Mouse (Mus musculus): Measurements from ENCODE around the gene Lrrfip2. TPM values are rescaled to one million over a fixed set of nuclear protein-coding genes. Genes with fewer than 3 reads are reported as not detected.

Lrrfip2 gene
- total RNA-seq, 2 experiments from 2014 or later, result 77.9 to 138 TPM

DNA sequence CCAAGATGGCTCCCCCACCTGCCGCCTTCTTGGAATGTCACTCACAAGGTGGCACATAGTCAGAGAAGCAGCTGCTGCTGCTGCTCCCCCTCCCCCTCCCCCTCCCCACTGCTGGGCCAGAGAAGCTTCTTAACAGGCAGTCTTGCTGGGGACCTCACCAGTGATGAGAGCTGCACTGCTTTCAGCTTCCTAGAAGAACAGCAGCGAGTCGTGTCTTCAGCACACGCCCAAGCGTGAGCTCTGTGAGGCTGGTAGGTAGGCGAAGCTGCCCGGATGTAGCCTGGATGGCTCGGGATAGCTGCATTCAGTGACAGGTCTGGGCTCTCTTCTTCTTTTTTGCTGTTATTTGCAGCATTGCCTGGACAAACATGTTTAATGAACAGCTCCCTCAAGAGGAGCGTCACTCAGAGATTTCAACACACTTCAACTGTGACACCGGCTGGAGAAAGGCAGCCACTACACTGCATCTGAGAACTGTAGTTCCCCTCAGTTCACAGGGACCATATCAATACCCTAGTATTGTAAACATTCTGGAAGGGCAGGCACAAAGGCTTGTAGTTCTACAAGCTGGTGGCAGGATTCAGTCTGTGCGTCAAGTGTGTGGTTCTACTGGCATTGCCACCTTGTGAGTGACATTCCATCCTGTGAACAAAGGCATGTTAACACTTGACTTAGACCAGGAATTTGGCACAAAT, 38.5 kb downstream of the Lrrfip2 start:
- peak; percentile 69 for ATAC-seq (ENCODE audit: poor library complexity, severe bottlenecking)

DNA sequence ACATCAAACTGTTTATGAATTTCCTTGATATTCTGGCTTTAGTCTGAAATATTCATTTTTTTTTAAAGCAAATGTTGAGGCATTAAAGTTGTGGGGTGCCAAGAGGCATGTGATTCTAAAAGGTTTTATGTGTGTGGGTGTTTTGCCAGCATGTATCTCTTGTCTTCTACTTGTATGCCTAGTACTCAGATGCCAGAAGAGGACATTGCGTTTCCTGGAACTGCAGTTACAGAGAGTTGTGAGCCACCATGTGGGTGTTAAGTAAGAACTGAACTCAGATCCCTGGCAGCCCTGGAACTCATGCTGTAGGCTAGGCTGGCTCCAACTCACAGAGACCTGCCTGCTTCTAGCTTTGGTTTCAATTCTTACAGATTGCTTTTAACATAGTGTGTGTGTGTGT, 42.2 kb downstream of the Lrrfip2 start:
- no peak for ATAC-seq (ENCODE audit: poor library complexity, severe bottlenecking)

DNA sequence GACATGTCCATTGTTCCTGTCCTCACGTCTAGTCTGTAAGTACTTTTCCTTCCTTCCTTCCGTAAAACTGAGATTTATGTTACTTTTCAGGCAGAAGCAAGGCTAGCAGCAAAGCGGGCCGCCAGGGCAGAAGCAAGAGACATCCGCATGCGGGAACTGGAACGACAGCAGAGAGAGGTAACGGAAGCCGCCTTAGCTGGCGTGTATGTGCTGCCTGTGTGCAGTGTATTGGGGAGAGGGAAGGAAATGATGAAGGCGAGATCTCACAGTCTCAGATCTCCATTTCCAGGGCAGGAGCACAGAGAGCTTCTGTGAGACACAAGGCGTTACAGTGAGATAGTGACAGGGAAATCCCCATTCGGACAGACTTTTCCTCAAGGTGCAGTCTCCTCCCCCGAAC, 43.8 kb downstream of the Lrrfip2 start:
- peak; percentile 72 for ATAC-seq (ENCODE audit: poor library complexity, severe bottlenecking)

DNA sequence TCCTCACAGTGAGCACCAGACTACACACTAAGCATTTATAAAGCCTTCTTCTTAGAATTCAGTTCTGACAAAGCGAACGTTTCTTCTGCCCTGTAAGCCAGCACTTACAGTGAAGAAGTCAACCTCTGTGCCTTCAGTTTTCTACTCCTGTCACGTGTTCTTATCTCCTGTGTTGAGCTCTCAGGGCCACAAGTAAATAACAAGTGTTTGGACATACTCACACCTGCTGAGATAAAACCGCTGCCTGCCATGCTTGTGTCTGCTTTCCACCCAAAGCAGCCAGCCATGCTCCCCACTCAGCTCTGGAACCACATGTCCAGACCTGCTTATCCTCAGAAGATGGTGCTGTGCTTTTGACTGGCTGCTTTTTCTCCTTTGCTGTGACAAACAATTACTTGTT, 49.2 kb downstream of the Lrrfip2 start:
- ATAC-seq (ENCODE audit: poor library complexity, severe bottlenecking), result no peak

DNA sequence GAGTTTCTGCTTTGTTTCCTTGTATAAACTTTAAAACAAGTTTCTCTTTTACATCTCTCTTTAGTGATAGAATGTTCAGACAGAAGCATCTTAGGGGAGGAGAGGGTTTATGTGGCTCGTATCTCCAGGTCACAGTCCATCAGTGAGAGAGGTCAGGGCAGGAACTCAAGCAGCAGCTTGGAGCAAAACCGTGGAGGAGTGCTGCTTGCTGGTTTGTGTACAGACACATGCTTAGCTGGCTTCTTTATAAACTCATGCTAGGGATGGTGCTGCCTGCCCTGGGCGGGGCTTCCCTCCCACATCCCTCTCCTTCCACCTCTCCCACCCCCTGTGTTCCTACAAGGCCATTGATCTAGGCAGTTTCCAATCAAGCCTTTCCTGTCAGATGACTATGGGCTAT, 53.0 kb downstream of the Lrrfip2 start:
- ATAC-seq (ENCODE audit: poor library complexity, severe bottlenecking), result no peak

- no peak for ATAC-seq (ENCODE audit: poor library complexity, severe bottlenecking)
Measured at GRCm38 (mm10) chr9:111174071-111174470, 56.7 kb downstream of the Lrrfip2 start.

DNA sequence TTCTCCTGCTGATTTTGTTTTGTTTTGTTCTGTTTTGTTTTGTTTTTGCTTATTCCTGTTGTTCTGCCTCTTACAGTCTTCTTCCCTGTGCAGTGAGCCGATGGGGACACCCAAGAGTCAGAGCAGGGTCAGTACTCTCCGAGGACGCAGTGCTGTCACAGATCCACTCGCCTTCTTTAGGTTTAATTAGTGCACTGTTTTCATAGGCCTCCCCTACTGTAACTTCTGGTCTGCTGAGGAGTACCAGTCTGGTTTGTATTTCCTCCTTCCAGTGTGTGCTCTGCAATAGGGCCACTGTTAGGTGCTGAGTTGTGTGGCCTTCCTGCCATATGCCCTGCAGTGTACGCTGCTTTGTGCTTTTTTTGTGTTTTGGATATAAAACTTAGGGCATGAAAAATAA, 61.6 kb downstream of the Lrrfip2 start:
- ATAC-seq (ENCODE audit: poor library complexity, severe bottlenecking), result no peak

- no peak for ATAC-seq (ENCODE audit: poor library complexity, severe bottlenecking)
Measured at GRCm38 (mm10) chr9:111182176-111182575, 64.8 kb downstream of the Lrrfip2 start.

DNA sequence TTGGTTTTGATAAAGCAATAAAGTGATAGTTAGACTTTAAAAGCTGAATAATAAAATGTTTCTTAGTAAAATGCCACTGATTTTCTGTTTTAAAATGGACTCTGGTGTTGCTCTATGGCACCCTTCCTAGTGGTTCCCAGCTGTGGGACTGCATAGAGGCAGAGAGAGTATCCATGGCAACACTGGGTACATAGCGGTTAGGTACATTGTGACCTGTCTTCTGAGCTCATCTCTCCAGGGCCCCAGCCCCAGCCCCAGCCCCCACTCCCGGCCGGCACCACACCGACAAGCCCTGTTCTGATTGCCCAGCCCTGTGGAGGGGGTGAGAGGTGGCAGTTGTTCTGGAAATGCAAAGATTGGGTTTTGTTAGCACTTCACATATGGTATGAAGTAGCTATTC, 67.5 kb downstream of the Lrrfip2 start:
- ATAC-seq (ENCODE audit: poor library complexity, severe bottlenecking), result no peak

GRCm38 (mm10) chr9:111186861-111187260, 69.5 kb downstream of the Lrrfip2 start:
- ATAC-seq (ENCODE audit: poor library complexity, severe bottlenecking), result no peak

DNA sequence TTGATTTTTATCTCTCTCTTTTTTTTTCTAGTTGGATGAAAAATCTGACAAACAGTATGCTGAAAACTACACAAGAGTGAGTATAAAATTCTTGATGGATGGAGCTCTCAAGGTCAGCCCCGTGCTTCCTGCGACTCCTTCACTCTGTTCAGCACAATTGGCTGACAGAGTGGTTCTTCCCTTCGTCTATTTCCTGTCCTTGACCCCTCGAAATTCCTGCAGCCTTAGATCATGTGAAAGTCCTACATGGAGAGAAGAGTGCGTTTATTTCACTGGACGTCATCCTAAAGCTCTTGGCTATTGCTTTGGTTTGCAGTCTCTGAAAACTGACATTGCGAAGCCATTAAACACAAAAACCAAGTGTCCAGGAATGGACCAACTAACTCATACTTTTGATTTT, 71.3 kb downstream of the Lrrfip2 start:
- no peak for ATAC-seq (ENCODE audit: poor library complexity, severe bottlenecking)

GRCm38 (mm10) chr9:111193211-111193610, 75.8 kb downstream of the Lrrfip2 start:
- no peak for ATAC-seq (ENCODE audit: poor library complexity, severe bottlenecking)

- no peak for ATAC-seq (ENCODE audit: poor library complexity, severe bottlenecking)
Measured at GRCm38 (mm10) chr9:111197116-111197515, 79.7 kb downstream of the Lrrfip2 start.

DNA sequence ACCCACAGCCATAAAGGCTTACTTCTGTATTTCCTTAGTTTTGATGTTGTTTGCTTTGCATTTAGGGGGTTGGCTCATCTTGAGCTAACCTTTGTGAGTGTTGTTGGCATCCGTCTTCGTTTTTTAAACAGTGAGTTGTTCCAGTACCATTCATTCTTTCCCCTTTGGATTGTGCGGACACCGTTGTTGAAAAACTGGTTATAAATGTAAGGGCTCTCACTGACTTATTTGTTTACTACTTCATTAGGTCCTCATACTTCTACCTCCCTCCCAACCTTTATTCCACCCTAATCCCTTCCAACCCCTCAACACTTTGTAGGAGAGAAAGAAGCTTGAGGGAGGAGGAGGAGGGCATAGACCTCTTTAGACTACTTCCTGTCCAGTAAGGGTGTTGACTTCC, 80.3 kb downstream of the Lrrfip2 start:
- ATAC-seq (ENCODE audit: poor library complexity, severe bottlenecking), result no peak

GRCm38 (mm10) chr9:111198332-111198731, 80.9 kb downstream of the Lrrfip2 start:
- ATAC-seq (ENCODE audit: poor library complexity, severe bottlenecking), result no peak

DNA sequence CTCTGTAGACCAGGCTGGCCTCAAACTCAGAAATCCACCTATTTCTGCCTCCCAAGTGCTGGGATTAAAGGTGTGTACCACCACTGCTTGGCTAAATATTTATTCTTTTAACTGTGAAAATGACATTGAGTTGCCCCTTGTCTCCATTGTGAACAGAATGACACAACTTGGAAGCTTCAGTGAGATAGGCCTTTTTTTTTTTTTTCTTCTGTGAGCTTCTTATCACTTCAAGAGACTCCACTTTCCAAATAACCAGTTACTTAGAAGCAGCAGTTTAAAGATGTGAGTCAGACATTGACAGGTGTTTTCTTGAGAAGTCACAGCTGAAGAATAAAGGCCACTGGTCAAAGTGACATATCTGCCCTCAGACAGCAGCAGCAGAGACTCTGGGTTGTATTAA, 82.8 kb downstream of the Lrrfip2 start:
- no peak for ATAC-seq (ENCODE audit: poor library complexity, severe bottlenecking)

GRCm38 (mm10) chr9:111204601-111205375, 87.4 kb downstream of the Lrrfip2 start:
- no peak for ATAC-seq (ENCODE audit: poor library complexity, severe bottlenecking)

DNA sequence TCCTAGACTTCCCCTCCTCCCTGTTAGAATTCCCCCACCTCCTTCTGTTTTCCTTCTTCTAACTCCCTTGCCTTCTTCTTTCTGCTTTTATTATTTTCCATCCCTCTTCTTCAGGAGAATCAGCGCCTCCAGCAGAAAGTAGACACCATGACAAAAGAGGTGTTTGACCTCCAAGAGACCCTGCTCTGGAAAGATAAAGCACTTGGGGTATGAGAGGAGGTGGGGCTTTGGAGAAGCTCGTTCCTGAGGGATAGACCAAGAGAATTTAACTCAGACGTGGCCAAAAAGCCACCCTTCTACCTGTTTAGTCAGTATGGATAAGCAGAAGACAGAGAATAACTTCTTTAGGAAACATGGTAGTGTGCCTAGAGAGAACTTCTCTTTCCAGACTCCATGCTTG, 90.3 kb downstream of the Lrrfip2 start:
- no peak for ATAC-seq (ENCODE audit: poor library complexity, severe bottlenecking)

DNA sequence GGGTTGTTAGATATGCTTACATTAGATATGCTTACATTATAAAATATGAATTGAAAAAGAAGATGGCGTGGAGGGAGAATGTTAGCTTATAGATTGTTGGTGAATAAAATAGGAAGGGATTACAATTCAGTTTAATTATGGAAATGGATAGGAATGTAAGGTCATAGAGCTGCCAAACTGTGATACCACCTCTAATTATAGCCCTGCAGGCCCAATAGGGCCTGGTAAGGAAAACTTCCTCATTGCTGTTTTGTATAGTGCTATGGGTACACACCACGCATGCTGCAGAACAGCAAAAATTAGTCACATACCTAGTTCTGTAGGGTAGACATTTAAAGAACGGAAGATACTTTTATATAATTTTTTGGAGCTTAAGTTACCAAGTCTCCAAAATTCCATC, 90.8 kb downstream of the Lrrfip2 start:
- no peak for ATAC-seq (ENCODE audit: poor library complexity, severe bottlenecking)

- ATAC-seq (ENCODE audit: poor library complexity, severe bottlenecking), result no peak
Measured at GRCm38 (mm10) chr9:111209158-111209699, 91.8 kb downstream of the Lrrfip2 start.

- no peak for ATAC-seq (ENCODE audit: poor library complexity, severe bottlenecking)
Measured at GRCm38 (mm10) chr9:111210412-111210811, 93.0 kb downstream of the Lrrfip2 start.
